Mouse (Mus musculus): Measurements from ENCODE around the gene Iqgap2.

Gene Iqgap2

DNA sequence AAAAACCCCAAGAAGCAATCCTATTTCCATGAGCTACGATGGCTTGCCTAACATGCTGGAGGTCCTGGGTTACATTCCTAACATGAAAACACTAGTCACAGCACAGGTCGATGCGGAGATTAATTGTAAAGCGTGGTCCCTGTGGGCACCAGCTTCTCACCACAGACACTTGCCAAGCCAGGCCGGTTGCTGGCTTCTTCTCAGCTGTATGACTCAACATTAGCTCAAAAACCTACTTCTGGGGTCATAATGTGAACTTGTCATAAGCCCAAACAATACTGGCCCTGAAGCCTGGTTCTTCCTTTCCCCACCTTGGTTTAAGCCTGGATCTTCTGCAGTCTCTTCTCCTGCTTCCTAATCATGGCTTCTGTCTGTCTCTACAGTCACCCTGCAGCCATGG is 306.8 kb downstream of the Iqgap2 start:
- DNase-seq (ENCODE audit: low read depth, low spot score): no peak

DNA sequence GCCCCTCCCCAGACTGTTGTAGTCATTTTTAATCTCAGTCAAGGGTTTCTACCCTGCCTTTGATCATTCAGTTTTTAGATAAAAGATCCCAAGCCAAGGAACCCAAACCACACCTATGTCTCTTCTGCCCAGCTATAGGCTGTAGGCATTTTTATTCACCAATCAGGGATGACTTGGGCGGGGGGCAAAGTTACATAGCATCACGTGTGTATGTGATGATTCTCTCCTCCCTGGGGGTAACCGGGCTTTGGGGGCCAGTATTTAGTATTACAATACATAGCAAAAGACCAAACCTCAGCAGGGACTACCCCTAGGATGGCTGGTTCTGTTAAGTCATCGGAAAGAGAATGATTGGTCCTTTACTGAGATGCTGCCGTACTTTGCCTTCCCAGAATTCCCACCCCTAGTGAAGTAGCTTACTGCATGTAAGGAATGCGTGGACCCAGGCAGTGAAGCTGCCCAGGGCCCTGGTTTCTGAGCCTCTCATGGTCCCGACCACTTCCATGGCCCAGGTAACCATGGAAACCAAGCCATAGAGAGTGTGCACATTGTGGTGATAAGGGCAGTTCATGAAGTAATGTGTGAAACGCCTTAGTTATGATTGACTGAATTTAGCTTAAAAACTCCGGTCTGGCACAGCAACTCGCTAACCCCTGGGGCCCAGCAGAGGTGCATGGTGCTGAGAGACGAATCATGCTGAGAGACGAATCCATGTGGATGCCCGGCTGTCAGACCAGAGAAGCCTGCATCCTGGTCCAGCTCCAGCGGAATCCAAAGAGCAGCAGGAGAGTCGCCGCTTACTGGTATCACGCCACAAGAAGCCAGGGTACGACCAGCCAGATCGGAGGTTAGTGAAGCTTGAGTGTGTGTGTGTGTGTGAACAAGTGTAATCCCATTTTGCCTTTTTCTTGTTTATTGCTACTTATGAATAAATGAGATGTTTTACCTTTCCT is 308.2 kb downstream of the Iqgap2 start:
- peak; percentile 16 for DNase-seq (ENCODE audit: low read depth, low spot score)

DNA sequence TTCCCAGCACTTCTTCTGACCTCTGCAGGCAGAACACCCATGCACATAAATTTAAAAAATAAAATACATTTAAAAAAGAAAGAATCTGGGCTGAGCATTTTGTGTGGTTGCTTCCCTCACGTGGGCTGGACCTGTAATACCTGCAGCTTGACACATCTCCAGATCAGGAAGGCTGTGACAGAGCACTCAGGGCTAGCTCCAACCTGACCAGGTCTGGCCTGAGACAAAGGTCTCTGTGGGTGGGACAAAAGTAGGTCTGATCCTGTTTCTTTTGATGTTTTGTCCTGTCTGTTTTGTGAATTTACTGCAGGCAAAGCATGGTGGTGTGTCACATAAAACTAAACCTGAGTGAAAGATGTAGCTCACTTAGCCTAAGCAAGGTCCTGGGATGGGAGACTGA is 309.9 kb downstream of the Iqgap2 start:
- no peak for DNase-seq (ENCODE audit: low read depth, low spot score)

DNA sequence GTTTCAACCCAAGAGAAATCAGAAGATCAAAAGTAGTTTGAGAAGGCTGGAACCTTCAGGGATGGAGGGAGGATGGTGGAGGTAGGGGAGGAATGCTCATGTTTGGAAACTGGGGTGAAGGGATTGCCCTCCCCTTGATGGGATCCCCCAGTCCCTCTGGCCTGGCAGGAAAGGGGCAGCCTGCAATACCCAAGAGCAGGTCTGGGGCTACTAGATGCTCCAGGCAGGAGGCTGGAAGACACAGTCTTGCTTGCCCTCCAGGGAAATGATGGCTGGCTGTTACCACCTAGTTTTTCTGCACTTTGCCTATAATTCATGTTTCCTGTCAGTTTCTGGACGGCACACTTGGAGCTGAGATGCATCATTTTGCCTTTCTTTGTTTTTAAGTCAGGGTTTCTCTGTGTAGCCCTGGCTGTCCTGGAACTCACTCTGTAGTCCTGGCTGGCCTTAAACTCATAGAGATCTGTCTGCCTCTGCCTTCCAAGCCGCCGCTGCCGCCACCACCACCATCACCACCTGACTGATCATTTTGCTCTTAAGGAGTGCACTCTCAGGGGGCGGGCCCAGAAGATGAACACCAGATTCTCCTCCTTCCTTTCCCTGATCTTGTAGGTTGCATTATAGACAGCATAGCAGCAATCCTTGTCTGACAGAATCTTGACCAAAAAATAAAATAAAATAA is 313.6 kb downstream of the Iqgap2 start:
- DNase-seq (ENCODE audit: low read depth, low spot score): no peak
